Mouse (Mus musculus) liver, embryonic 14.5 days (tissue): ENCODE measurements around the gene Gabra2.

Experiments used
- CTCF ChIP-seq: IDR thresholded peaks from 2 replicates; pipeline ENCODE4 v1.5.1; 2016; ENCODE audit warnings: antibody characterized with exemption, low read depth, control low read depth
- EP300 ChIP-seq: IDR thresholded peaks from 2 replicates; pipeline ENCODE4 v1.6.1; 2016; ENCODE audit warnings: antibody characterized with exemption, low read depth

GRCm38 (mm10) chr5:71093807-71094206, 1.8 kb downstream of the Gabra2 start:
- TF ChIP-seq EP300, result no peak
- TF ChIP-seq CTCF, result no peak
